Mouse (Mus musculus) hindbrain, embryonic 14.5 days (tissue): ENCODE measurements around the gene Nfic. TPM values are rescaled to one million over a fixed set of nuclear protein-coding genes. Genes with fewer than 3 reads are reported as not detected.

ENCODE experiments used
- ATAC-seq: fragments of 200-750 bp; cut with Nextera tagmentation; 2 replicates; pipeline ENCODE4 v1.8.0; 2017; ENCODE audit warnings: moderate number of reproducible peaks, mild to moderate bottlenecking, moderate TSS enrichment, moderate library complexity; ENCODE audit not compliant: low FRiP score
- DNase-seq: peaks from one replicate; pipeline ENCODE4 v3.0.0-alpha.2; 2015; ENCODE audit warnings: low spot score
- H3K27ac ChIP-seq: fragments of 300-500 bp; sonication (generic); 2 replicates; pipeline ENCODE4 v1.5.1; 2014; ENCODE audit warnings: mild to moderate bottlenecking, moderate library complexity
- H3K27me3 ChIP-seq: fragments of 300-500 bp; sonication (generic); 2 replicates; pipeline ENCODE4 v1.6.1; 2014; ENCODE audit warnings: mild to moderate bottlenecking, low read length, mixed read lengths; ENCODE audit not compliant: control insufficient read depth, insufficient read depth
- H3K36me3 ChIP-seq: fragments of 300-500 bp; sonication (generic); replicated peaks from 2 replicates; pipeline ENCODE4 v1.6.1; 2014; ENCODE audit not compliant: control insufficient read depth, insufficient read depth
- H3K4me1 ChIP-seq: fragments of 300-500 bp; sonication (generic); replicated peaks from 2 replicates; pipeline ENCODE4 v1.6.1; 2014; ENCODE audit warnings: antibody characterized with exemption, low read length, mixed read lengths; ENCODE audit not compliant: control insufficient read depth, insufficient read depth
- H3K4me2 ChIP-seq: fragments of 300-500 bp; sonication (generic); replicated peaks from 2 replicates; pipeline ENCODE4 v1.6.1; 2014; ENCODE audit warnings: mild to moderate bottlenecking, moderate library complexity
- H3K4me3 ChIP-seq: fragments of 300-500 bp; sonication (generic); replicated peaks from 2 replicates; pipeline ENCODE4 v1.5.1; 2014; ENCODE audit warnings: mild to moderate bottlenecking, low read length
- H3K9ac ChIP-seq: fragments of 300-500 bp; sonication (generic); 2 replicates; pipeline ENCODE4 v1.6.1; 2014
- H3K9me3 ChIP-seq: fragments of 300-500 bp; sonication (generic); 2 replicates; pipeline ENCODE4 v1.6.1; 2016; ENCODE audit warnings: low read length; ENCODE audit not compliant: control insufficient read depth
- WGBS: fragments of 180-500 bp; shearing (Covaris S2); extraction: QIAGEN DNeasy Blood & Tissue Kit; methylation state at CpG from one replicate; pipeline ENCODE4 v1.1.7; 2014; 5-methylcytosine and 5-hydroxymethylcytosine counted together
- polyA plus RNA-seq: library from polyadenylated mRNA; unstranded; fragments of >200 nt; fragmentation: Nextera tagmentation; extraction: Ambion mirVana; gene quantifications from 2 replicates; pipeline ENCODE4 v1.2.1, GENCODE M21; 2014

The Nfic gene
- polyA plus RNA-seq, 1 experiment from 2014 or later = 25.8 TPM

DNA sequence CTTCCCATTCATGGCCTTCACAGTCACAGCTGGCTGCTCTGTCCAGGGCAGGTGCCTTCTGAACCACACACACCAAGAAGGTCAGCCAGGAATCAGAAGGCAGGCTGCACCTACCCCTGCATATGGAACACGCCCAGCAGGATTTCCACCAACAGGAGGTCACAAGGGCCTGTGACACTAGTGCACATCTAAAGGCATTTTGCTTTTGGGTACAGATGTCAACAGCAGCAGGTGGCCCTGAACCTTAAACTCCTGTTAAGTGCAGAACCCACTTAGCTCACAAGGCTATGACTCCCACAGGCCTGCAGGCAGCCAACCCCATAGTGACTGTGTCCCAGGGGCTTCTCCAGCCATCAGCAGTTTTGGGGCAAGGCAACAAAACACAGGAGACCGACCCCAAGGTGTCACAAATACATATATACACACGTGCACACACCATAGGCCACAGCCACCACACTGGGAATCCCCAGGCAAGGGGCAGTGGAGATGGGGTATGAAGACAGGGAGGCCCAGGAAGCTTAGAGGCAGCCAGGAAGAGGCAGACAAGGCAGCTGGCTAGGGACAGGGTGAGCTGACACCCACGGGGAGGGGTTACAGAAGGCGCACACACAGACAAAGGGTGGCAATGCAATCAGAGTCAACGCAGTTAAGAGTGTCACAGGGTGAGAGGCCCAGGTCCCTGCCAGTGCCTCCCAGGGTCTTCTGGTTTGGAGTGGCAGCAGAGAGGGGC lies 88.8 kb downstream of the Nfic start:
- H3K9ac ChIP-seq = no peak overlapping the region
- ATAC-seq (no peak), DNase-seq (no peak)
- H3K36me3 ChIP-seq = peaks cover 56% of the 10 kb centered on the region
- 78% methylated on average over 6 of the region's 6 CpGs for WGBS
- H3K27me3 ChIP-seq = peaks cover 21% of the 10 kb centered on the region
- no peak overlapping the region for H3K4me2 ChIP-seq
- H3K4me3 ChIP-seq = no peak overlapping the region
- no peaks in the 10 kb centered on the region for H3K9me3 ChIP-seq
- H3K4me1 ChIP-seq = peaks cover 18% of the 10 kb centered on the region
- H3K27ac ChIP-seq = no peak overlapping the region

DNA sequence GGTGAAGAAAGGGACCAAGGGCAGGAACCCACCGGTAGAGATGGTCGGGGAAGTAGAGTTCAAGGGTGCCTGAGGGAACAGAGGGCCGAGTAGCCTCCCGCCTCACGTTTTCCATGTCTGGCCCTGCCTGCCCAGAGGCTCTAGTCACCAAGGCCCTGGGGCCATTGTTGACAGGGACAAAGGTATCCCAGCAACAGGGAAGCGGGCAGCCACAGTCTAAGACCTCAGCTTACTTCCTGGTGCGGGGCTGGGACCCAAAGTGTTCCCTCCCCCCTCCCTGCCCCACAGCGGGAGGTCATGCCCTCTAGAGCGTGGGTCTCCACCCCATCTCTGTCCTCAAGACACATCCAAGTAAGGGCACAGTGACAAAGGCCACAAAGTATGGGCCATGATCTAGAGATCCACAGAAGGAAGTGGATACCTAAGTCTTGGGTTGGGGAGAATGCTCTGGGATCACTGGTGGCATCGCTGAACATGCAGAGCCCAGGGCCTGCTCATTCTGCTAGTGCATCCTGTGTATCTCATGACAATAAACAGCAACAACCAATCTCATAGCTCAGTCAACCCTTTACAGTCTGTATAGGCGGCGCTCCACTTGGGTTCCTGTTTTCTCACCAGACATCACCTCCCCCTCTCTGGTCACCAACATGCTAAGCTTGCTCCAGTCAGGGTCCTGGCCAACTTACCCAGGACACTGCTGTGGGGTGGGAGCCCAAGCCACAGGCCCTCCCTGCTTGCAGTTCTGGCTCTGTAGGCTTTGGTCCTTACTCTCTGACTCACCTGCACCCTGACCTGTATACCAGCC lies 89.6 kb downstream of the Nfic start, which contains the start of gene 4930404N11Rik:
Gene 4930404N11Rik (minus strand): TSS at position 145 of the 805 bp plus-strand sequence.
- 16% methylated on average over 12 of the region's 12 CpGs for WGBS
- H3K4me3 ChIP-seq = peak within 1 kb of the TSS; percentile 19; the same call in 1 of the 2 replicates
- peak within 1 kb of the TSS; percentile 40 for H3K9ac ChIP-seq

DNA sequence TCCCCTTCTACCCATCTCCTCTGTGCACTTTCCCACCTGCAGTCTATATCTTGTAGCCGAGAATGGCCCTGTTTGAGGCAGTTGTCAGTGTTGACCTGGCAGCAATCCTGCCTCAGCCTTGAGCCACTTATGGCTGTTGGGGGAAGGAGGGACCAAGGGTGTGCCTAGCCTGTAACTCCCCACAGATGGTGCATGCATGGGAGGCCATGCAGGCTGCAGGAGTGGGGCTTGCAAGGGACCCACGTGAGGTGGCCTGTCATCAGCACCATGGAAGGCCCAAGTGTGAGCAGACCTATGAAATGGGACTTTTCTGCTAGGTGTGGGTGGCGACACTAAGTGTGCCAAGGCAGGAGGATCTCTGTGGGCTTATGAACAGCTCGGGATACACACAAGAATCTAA lies 90.4 kb downstream of the Nfic start:
- H3K27me3 ChIP-seq = peaks cover 21% of the 10 kb centered on the region
- 36% methylated on average over 4 of the region's 4 CpGs for WGBS
- H3K4me3 ChIP-seq = no peak overlapping the region
- no peak overlapping the region for H3K27ac ChIP-seq
- ATAC-seq (no peak), DNase-seq (no peak)
- peaks cover 47% of the 10 kb centered on the region for H3K36me3 ChIP-seq
- peaks cover 18% of the 10 kb centered on the region for H3K4me1 ChIP-seq
- no peaks in the 10 kb centered on the region for H3K9me3 ChIP-seq
- no peak overlapping the region; the same call in 1 of the 2 replicates for H3K9ac ChIP-seq
- H3K4me2 ChIP-seq = peak overlapping the region; percentile 45; the same call in 1 of the 2 replicates

More for the DNA sequence above, 89.6 kb downstream of the Nfic start, which contains the start of gene 4930404N11Rik:
- ATAC-seq = no peak
- DNase-seq = no peak
- H3K27ac ChIP-seq = no peak within 1 kb of the TSS
- peaks cover 51% of the 10 kb centered on the region for H3K36me3 ChIP-seq
- peaks cover 18% of the 10 kb centered on the region for H3K4me1 ChIP-seq
- peaks cover 21% of the 10 kb centered on the region for H3K27me3 ChIP-seq
- H3K9me3 ChIP-seq = no peaks in the 10 kb centered on the region
- peak within 1 kb of the TSS; percentile 45 for H3K4me2 ChIP-seq

DNA sequence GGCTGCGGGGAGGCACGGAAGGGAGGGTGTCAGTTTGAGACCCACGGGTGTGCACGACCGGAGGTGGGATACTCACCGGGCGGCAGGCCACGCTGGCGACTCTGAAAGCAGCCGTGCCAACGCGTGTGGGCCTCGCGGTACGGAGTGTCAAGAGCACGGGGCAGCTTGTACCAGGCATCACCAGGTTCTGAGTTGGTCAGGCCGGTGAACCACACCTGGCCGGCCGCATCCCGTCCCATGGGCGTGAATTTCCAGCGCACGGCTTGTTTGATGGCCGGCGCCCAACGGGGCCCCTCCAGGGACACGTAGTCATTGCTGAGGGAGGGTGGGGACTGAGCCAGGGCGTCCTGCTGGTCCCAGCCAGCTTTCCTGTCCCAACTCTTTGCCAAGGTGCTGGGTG lies 90.8 kb downstream of the Nfic start:
- no peak overlapping the region for H3K27ac ChIP-seq
- peak overlapping the region; percentile 45 for H3K4me2 ChIP-seq
- peak overlapping the region; percentile 40 for H3K9ac ChIP-seq
- peaks cover 43% of the 10 kb centered on the region for H3K36me3 ChIP-seq
- ATAC-seq = no peak
- 10% methylated on average over 28 of the region's 28 CpGs for WGBS
- H3K4me1 ChIP-seq = peaks cover 18% of the 10 kb centered on the region
- peaks cover 21% of the 10 kb centered on the region for H3K27me3 ChIP-seq
- no peak for DNase-seq
- H3K4me3 ChIP-seq = peak overlapping the region; percentile 19
- H3K9me3 ChIP-seq = no peaks in the 10 kb centered on the region

DNA sequence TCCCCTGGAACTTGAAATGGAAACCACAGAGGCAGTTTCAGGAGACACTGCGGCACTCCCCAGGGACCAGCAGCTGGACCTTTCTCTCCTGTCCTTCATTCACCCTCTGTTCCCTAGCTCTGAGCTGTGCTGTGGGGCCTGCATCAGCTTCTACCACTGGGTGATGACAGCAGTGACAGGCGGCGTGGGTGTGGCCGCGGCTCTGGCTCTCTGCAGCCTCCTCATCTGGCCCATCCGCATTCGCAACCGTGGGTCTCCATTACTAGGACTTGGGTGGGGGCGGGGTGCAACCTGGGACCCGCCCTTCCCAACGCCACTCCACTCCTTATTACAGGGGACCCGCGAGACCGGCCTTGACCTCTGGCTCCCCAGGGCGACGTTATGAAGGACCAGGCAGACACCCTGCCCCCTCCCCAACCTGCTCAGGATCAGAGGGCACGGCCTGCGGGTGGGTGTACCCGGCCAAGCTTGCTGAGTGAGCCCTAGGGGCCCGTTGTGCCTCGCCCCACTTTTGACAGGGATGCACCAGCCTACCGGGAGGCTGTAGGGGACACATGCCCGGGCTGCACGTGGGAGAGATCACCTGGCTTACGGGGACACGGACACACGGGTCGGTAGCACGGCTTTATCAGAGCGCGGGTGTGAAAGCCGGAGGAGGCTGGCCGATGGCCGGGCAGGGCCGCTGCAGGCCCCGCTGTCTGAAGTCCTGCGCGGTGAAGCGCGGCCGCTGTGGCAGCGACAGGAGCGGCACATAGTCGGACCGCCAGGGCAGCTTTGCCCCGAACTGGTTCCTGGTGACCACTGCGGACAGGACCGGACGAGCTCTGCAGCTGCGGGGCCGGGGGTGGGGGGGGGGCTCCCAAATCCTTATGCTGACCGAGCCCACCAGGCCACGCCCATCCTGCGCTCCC lies 91.7 kb downstream of the Nfic start:
- ATAC-seq = no peak; the same call in 1 of the 2 replicates
- H3K4me1 ChIP-seq = peaks cover 20% of the 10 kb centered on the region
- peaks cover 21% of the 10 kb centered on the region for H3K27me3 ChIP-seq

DNA sequence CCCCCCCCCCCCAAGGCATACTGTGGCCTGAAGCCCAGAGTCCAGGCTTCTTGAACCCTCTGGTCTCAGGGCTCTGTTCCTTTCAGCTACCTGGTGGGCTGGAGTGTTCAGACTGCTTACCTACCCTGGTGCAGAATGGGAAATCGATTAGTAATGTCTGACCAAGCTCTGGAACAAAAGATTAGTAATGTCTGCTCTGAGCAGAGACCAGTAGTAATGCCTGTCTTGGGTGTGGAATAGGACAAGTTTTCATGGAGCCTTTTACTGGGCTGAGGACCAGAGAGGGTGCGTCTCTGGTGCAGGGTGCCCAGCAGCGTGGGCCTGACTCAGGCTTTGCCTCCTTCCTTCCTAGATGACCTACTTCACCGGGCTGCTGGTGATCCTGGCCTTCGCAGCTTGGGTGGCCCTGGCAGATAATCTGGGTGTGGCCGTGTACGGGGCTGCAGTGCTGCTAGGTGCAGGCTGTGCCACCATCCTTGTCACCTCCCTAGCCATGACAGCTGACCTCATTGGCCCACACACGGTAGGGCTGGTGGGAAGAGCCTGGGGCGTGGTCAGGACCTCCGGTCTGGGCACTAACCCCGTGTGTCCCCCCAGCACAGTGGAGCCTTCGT lies 93.0 kb downstream of the Nfic start:
- Histone ChIP-seq H3K4me2 (no peak overlapping the region), H3K9me3 (no peaks in the 10 kb centered on the region), H3K4me3 (no peak overlapping the region), H3K36me3 (peaks cover 20% of the 10 kb centered on the region), H3K9ac (no peak overlapping the region), H3K27ac (no peak overlapping the region), H3K27me3 (peaks cover 21% of the 10 kb centered on the region), H3K4me1 (peaks cover 32% of the 10 kb centered on the region)
- ATAC-seq (no peak), DNase-seq (no peak)
- WGBS = 81% methylated on average over 12 of the region's 12 CpGs

More for the DNA sequence above, 91.7 kb downstream of the Nfic start:
- Histone ChIP-seq H3K9me3 (no peaks in the 10 kb centered on the region), H3K4me3 (peak overlapping the region; percentile 19), H3K9ac (peak overlapping the region; percentile 40), H3K36me3 (peaks cover 33% of the 10 kb centered on the region), H3K27ac (no peak overlapping the region), H3K4me2 (peak overlapping the region; percentile 45)
- WGBS = 15% methylated on average over 48 of the region's 54 CpGs
- DNase-seq = no peak

DNA sequence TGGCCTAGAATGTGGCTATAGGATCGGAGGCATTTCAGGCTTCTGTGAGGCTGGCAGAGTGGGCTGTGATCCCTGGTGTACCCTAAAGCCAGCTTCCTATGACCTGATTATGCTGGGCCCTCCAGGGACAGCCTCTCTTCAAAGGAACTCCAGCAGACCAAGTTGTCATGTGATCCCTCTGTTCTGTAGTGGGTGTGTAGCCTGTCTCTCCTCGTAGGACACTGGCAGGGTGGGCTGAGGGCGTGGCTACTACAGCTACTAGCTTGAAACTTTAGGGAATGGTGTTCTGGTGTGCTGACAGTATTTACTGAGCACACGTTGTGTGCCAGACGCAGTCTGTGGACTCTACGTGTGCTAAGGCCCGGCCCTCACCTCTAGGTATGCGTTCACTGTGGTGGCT lies 94.7 kb downstream of the Nfic start:
- Histone ChIP-seq H3K9me3 (no peaks in the 10 kb centered on the region), H3K27me3 (peaks cover 21% of the 10 kb centered on the region), H3K4me3 (no peak overlapping the region), H3K27ac (no peak overlapping the region), H3K4me1 (peaks cover 36% of the 10 kb centered on the region), H3K36me3 (0 out of 2 replicates have a peak, but pooled peaks cover 4% of the 10 kb centered on the region), H3K4me2 (no peak overlapping the region), H3K9ac (no peak overlapping the region)
- DNase-seq (no peak), ATAC-seq (no peak)
- WGBS = 69% methylated on average over 8 of the region's 8 CpGs

DNA sequence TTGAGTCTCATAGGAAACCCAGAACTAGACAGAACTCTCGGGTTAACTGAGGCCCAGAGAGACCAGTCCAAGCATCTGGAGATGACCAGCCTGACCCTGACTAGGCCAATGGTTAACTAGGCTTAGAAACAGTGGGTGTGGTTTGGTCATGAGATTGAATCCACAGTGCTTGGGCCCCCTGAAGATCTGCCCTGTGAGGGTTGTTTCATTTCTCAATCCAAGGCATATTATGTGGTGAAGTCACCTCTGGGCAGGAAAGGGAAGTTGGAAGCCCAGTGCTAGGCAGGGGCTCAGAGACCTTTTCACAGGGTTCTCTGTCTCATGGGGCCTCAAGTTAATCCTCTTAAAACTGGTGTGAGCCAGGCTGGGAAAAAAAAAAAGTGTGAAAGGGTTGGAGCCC lies 96.6 kb downstream of the Nfic start:
- Histone ChIP-seq H3K4me2 (peak overlapping the region; percentile 97), H3K36me3 (0 out of 2 replicates have a peak, but pooled peaks cover 4% of the 10 kb centered on the region), H3K4me1 (peaks cover 26% of the 10 kb centered on the region), H3K27ac (no peak overlapping the region), H3K9me3 (no peaks in the 10 kb centered on the region), H3K4me3 (peak overlapping the region; percentile 81; the same call in 1 of the 2 replicates), H3K27me3 (peaks cover 12% of the 10 kb centered on the region), H3K9ac (peak overlapping the region; percentile 86)
- DNase-seq (no peak), ATAC-seq (no peak)
- 58% methylated on average over 1 of the region's 1 CpGs for WGBS
